Mouse (Mus musculus) kidney, embryonic 15.5 days (tissue): ENCODE results near the gene Mrps24. TPM values are rescaled to one million over a fixed set of nuclear protein-coding genes. Genes with fewer than 3 reads are reported as not detected.

Experiments
- ATAC-seq: fragments of 200-750 bp; cut with Nextera tagmentation; replicated peaks from 2 replicates; pipeline ENCODE4 v1.8.0; 2017; ENCODE audit warnings: moderate TSS enrichment; ENCODE audit not compliant: low FRiP score
- H3K27ac ChIP-seq: fragments of 300-500 bp; sonication (generic); 2 replicates; pipeline ENCODE4 v1.5.1; 2015; ENCODE audit warnings: mild to moderate bottlenecking, inconsistent platforms
- H3K27me3 ChIP-seq: fragments of 300-500 bp; sonication (generic); 2 replicates; pipeline ENCODE4 v1.6.1; 2015; ENCODE audit warnings: inconsistent platforms
- H3K36me3 ChIP-seq: fragments of 300-500 bp; sonication (generic); 2 replicates; pipeline ENCODE4 v1.6.1; 2015; ENCODE audit warnings: inconsistent platforms
- H3K4me1 ChIP-seq: fragments of 300-500 bp; sonication (generic); 2 replicates; pipeline ENCODE4 v1.6.1; 2015; ENCODE audit warnings: inconsistent platforms
- H3K4me2 ChIP-seq: fragments of 300-500 bp; sonication (generic); 2 replicates; pipeline ENCODE4 v1.6.1; 2015; ENCODE audit warnings: moderate library complexity, mild to moderate bottlenecking, inconsistent platforms
- H3K4me3 ChIP-seq: fragments of 300-500 bp; sonication (generic); replicated peaks from 2 replicates; pipeline ENCODE4 v1.5.1; 2015; ENCODE audit warnings: mild to moderate bottlenecking, inconsistent platforms
- H3K9ac ChIP-seq: fragments of 300-500 bp; sonication (generic); 2 replicates; pipeline ENCODE4 v1.6.1; 2015; ENCODE audit warnings: mild to moderate bottlenecking, inconsistent platforms
- H3K9me3 ChIP-seq: fragments of 300-500 bp; sonication (generic); replicated peaks from 2 replicates; pipeline ENCODE4 v1.6.1; 2016; ENCODE audit warnings: inconsistent platforms
- WGBS: fragments of 180-500 bp; shearing (Covaris S2); methylation state at CpG from one replicate; pipeline ENCODE4 v1.1.7; 2015; ENCODE audit warnings: mixed read lengths; 5-methylcytosine and 5-hydroxymethylcytosine counted together
- polyA plus RNA-seq: library from polyadenylated mRNA; unstranded; fragments of >200 nt; fragmentation: Nextera tagmentation; extraction: Ambion mirVana; gene quantifications from 2 replicates; pipeline ENCODE4 v1.2.1, GENCODE M21; 2015

The Mrps24 gene
- polyA plus RNA-seq, 1 experiment from 2014 or later: 202 TPM

- Histone ChIP-seq H3K4me2 (no peak overlapping the region), H3K9me3 (no peaks in the 10 kb centered on the region), H3K36me3 (peaks cover 23% of the 10 kb centered on the region), H3K27ac (no peak overlapping the region), H3K27me3 (no peaks in the 10 kb centered on the region), H3K9ac (no peak overlapping the region), H3K4me1 (peaks cover 15% of the 10 kb centered on the region), H3K4me3 (no peak overlapping the region)
- WGBS: 81% methylated on average over 5 of the region's 5 CpGs
- ATAC-seq: no peak
Observed at GRCm38 (mm10) chr11:5702271-5702956, 13.1 kb downstream of the Mrps24 start.

GRCm38 (mm10) chr11:5701821-5702220 is 13.7 kb downstream of the Mrps24 start:
- 97% methylated on average over 1 of the region's 1 CpGs for WGBS
- Histone ChIP-seq H3K9me3 (no peaks in the 10 kb centered on the region), H3K4me2 (no peak overlapping the region), H3K9ac (no peak overlapping the region), H3K4me3 (no peak overlapping the region), H3K36me3 (peaks cover 23% of the 10 kb centered on the region), H3K27me3 (no peaks in the 10 kb centered on the region), H3K4me1 (peaks cover 14% of the 10 kb centered on the region), H3K27ac (no peak overlapping the region)
- ATAC-seq: no peak

- Histone ChIP-seq H3K9me3 (no peaks in the 10 kb centered on the region), H3K27ac (no peak overlapping the region), H3K36me3 (peaks cover 23% of the 10 kb centered on the region), H3K4me3 (no peak overlapping the region), H3K4me1 (peaks cover 9% of the 10 kb centered on the region), H3K4me2 (no peak overlapping the region), H3K9ac (no peak overlapping the region), H3K27me3 (no peaks in the 10 kb centered on the region)
- ATAC-seq: no peak
- WGBS: 53% methylated on average over 2 of the region's 2 CpGs
Observed at GRCm38 (mm10) chr11:5701300-5701699, 14.2 kb downstream of the Mrps24 start.

- H3K27me3 ChIP-seq: no peaks in the 10 kb centered on the region
- no peak for ATAC-seq
- no peaks in the 10 kb centered on the region for H3K9me3 ChIP-seq
- no peak overlapping the region for H3K9ac ChIP-seq
- H3K4me3 ChIP-seq: no peak overlapping the region
- H3K27ac ChIP-seq: no peak overlapping the region
- peaks cover 4% of the 10 kb centered on the region for H3K4me1 ChIP-seq
- peaks cover 23% of the 10 kb centered on the region for H3K36me3 ChIP-seq
- 86% methylated on average over 7 of the region's 7 CpGs for WGBS
- H3K4me2 ChIP-seq: no peak overlapping the region
Observed at GRCm38 (mm10) chr11:5700808-5701207, 14.7 kb downstream of the Mrps24 start.

GRCm38 (mm10) chr11:5691775-5692174 is 23.7 kb downstream of the Mrps24 start:
- 34% methylated on average over 7 of the region's 7 CpGs for WGBS

GRCm38 (mm10) chr11:5684283-5684682 is 31.2 kb downstream of the Mrps24 start:
- H3K4me1 ChIP-seq: no peaks in the 10 kb centered on the region
- H3K27me3 ChIP-seq: no peaks in the 10 kb centered on the region
- no peak overlapping the region for H3K4me2 ChIP-seq
- no peak overlapping the region for H3K4me3 ChIP-seq
- no peak for ATAC-seq
- no peaks in the 10 kb centered on the region for H3K9me3 ChIP-seq
- H3K9ac ChIP-seq: no peak overlapping the region
- H3K27ac ChIP-seq: no peak overlapping the region
- 31% methylated on average over 7 of the region's 7 CpGs for WGBS
- H3K36me3 ChIP-seq: no peaks in the 10 kb centered on the region

More at GRCm38 (mm10) chr11:5691775-5692174, 23.7 kb downstream of the Mrps24 start:
- Histone ChIP-seq H3K4me2 (no peak overlapping the region), H3K9me3 (peaks cover 5% of the 10 kb centered on the region; the same call in 1 of the 2 replicates), H3K9ac (no peak overlapping the region), H3K4me1 (no peaks in the 10 kb centered on the region), H3K36me3 (no peaks in the 10 kb centered on the region), H3K27me3 (no peaks in the 10 kb centered on the region), H3K27ac (no peak overlapping the region), H3K4me3 (no peak overlapping the region)
- no peak for ATAC-seq

GRCm38 (mm10) chr11:5682541-5682940 is 32.9 kb downstream of the Mrps24 start:
- Histone ChIP-seq H3K4me3 (no peak overlapping the region), H3K9ac (no peak overlapping the region), H3K4me1 (no peaks in the 10 kb centered on the region), H3K4me2 (no peak overlapping the region), H3K9me3 (no peaks in the 10 kb centered on the region), H3K27me3 (no peaks in the 10 kb centered on the region), H3K36me3 (no peaks in the 10 kb centered on the region), H3K27ac (no peak overlapping the region)
- ATAC-seq: no peak
- WGBS: 70% methylated on average over 6 of the region's 6 CpGs

Other genes with a start within 250 kb of the Mrps24 start
- 189 and 200 TPM in 2 replicates for gene Xbp1, start 195.0 kb downstream of the Mrps24 start, polyA plus RNA-seq
- gene Ccdc117, start 173.5 kb downstream of the Mrps24 start, polyA plus RNA-seq: 18.8 and 19.7 TPM in 2 replicates
- not detected in 2 replicates for gene Ankrd36, start 146.0 kb downstream of the Mrps24 start, polyA plus RNA-seq
- 22.3 and 23.3 TPM in 2 replicates for gene Urgcp, start 46.7 kb upstream of the Mrps24 start, polyA plus RNA-seq
- gene Dbnl, start 72.8 kb upstream of the Mrps24 start, polyA plus RNA-seq: 112 and 116 TPM in 2 replicates
- gene Pgam2, start 88.1 kb upstream of the Mrps24 start, polyA plus RNA-seq: 22.7 and 37.9 TPM in 2 replicates
- 9.2 and 9.9 TPM in 2 replicates for gene Polm, start 122.3 kb upstream of the Mrps24 start, polyA plus RNA-seq
- 39.0 and 52.1 TPM in 2 replicates for gene Aebp1, start 146.3 kb upstream of the Mrps24 start, polyA plus RNA-seq
- 133 and 141 TPM in 2 replicates for gene Pold2, start 162.6 kb upstream of the Mrps24 start, polyA plus RNA-seq
- 3.9 and 5.8 TPM in 2 replicates for gene Myl7, start 183.1 kb upstream of the Mrps24 start, polyA plus RNA-seq
- 1.3 and 2.0 TPM in 2 replicates for gene Gck, start 234.4 kb upstream of the Mrps24 start, polyA plus RNA-seq
- gene Ykt6, start 240.0 kb upstream of the Mrps24 start, polyA plus RNA-seq: 52.9 and 57.3 TPM in 2 replicates